Mouse (Mus musculus) adrenal gland, adult 2 months (tissue): ENCODE measurements at regions not wholly inside any gene's neighbourhood (a gene's known extent, or its start where the extent isn't known, plus 50 kb on each side); places are given as distances from the start of the nearest gene placed in this dataset.

Experiments
- DNase-seq: peaks from one replicate; pipeline ENCODE4 v3.0.0; 2021

GRCm38 (mm10) chr11:7944373-7944772 lies 720.0 kb downstream of the Tns3 start:
- no peak for DNase-seq

GRCm38 (mm10) chr11:7933611-7934010 lies 719.9 kb upstream of the Igfbp3 start:
- DNase-seq: no peak

GRCm38 (mm10) chr11:7932638-7933037 lies 718.9 kb upstream of the Igfbp3 start:
- no peak for DNase-seq

- DNase-seq: no peak
Measured at GRCm38 (mm10) chr11:7931064-7931797, 717.5 kb upstream of the Igfbp3 start.

GRCm38 (mm10) chr11:7927676-7928075 lies 714.0 kb upstream of the Igfbp3 start:
- DNase-seq: no peak

- no peak for DNase-seq
Measured at GRCm38 (mm10) chr11:7912036-7912435, 698.3 kb upstream of the Igfbp3 start.

GRCm38 (mm10) chr11:7900266-7900665 lies 686.5 kb upstream of the Igfbp3 start:
- no peak for DNase-seq

GRCm38 (mm10) chr11:7898204-7898603 lies 684.5 kb upstream of the Igfbp3 start:
- DNase-seq: no peak

- no peak for DNase-seq
Measured at GRCm38 (mm10) chr11:7880506-7880905, 666.8 kb upstream of the Igfbp3 start.

- no peak for DNase-seq
Measured at GRCm38 (mm10) chr11:7864116-7864515, 650.4 kb upstream of the Igfbp3 start.

- DNase-seq: no peak
Measured at GRCm38 (mm10) chr11:7863711-7864110, 650.0 kb upstream of the Igfbp3 start.

GRCm38 (mm10) chr11:7862547-7862946 lies 648.8 kb upstream of the Igfbp3 start:
- peak; percentile 24 for DNase-seq

- DNase-seq: no peak
Measured at GRCm38 (mm10) chr11:7852612-7853011, 638.9 kb upstream of the Igfbp3 start.

GRCm38 (mm10) chr11:7838311-7839237 lies 624.9 kb upstream of the Igfbp3 start:
- peak; percentile 5 for DNase-seq

- DNase-seq: no peak
Measured at GRCm38 (mm10) chr11:7837486-7837885, 623.8 kb upstream of the Igfbp3 start.

GRCm38 (mm10) chr11:7834151-7834550 lies 620.4 kb upstream of the Igfbp3 start:
- DNase-seq: no peak

- DNase-seq: no peak
Measured at GRCm38 (mm10) chr11:7832376-7832775, 618.7 kb upstream of the Igfbp3 start.

GRCm38 (mm10) chr11:7829770-7830169 lies 616.0 kb upstream of the Igfbp3 start:
- no peak for DNase-seq

- DNase-seq: no peak
Measured at GRCm38 (mm10) chr11:7828001-7828400, 614.3 kb upstream of the Igfbp3 start.

- no peak for DNase-seq
Measured at GRCm38 (mm10) chr11:7827402-7827801, 613.7 kb upstream of the Igfbp3 start.

GRCm38 (mm10) chr11:7815750-7816149 lies 602.0 kb upstream of the Igfbp3 start:
- peak; percentile 46 for DNase-seq

- no peak for DNase-seq
Measured at GRCm38 (mm10) chr11:7814556-7814955, 600.8 kb upstream of the Igfbp3 start.

- no peak for DNase-seq
Measured at GRCm38 (mm10) chr11:7812436-7812835, 598.7 kb upstream of the Igfbp3 start.
